In the genomic region with DNA sequence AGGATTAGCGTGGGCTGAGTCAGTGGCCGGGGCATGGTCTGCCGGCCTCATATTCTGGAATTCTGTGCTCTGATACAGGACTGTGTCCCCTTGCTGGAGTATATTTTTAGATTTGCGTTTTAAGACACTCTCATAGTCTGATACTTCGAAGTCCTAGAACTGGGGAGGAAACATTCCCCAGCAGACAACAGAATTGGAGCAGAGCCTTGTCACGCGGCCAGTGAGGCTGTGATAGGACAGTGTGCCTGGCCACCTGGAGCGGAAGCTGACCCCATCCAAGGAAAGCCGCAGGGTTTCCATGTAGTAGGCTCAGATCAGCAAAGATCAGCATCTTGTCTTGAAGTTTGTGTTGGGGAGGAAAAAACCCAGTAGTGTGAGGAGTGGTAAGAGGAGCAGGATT, we compare ENCODE assay signal across 11 mouse cellular contexts. TPM values are rescaled to one million over a fixed set of nuclear protein-coding genes. Genes with fewer than 3 reads are reported as not detected.
A peak's percentile ranks its signal among the peaks of the same experiment; 100 is the strongest.
DNase-seq lines count a peak whose midpoint lies in the region; ATAC-seq and TF ChIP-seq lines count a peak whose summit lies in the region.
"Had no signal": no experiment of that assay in that cellular context is flagged by ENCODE, and none has a peak within 500 bp of the region (broad histone marks: within the 10 kb centered on the region; RNA-seq: fewer than 3 reads in every experiment).

No protein-coding gene starts in this region.

- H3K27ac ChIP-seq in embryonic fibroblast, embryonic 13.5 days (ENCODE audit: insufficient read depth, low read length), result peak overlapping the region; percentile 99
- H3K27ac ChIP-seq in hindbrain, embryonic 16.5 days (ENCODE audit: low read depth, low read length), result no peak overlapping the region
- H3K27ac ChIP-seq: midbrain, embryonic 10.5 days had no signal

- no peaks in the 10 kb centered on the region for H3K36me3 ChIP-seq in hindbrain, embryonic 16.5 days (ENCODE audit: control insufficient read depth, insufficient read depth, low read length)

- 89% methylated on average over 9 of the region's 9 CpGs for WGBS in hindbrain, embryonic 16.5 days

- no peak overlapping the region for H3K4me3 ChIP-seq in embryonic fibroblast, embryonic 13.5 days (ENCODE audit: insufficient read depth, low read length)
- H3K4me3 ChIP-seq in hindbrain, embryonic 16.5 days (ENCODE audit: low read length), result no peak overlapping the region
- H3K4me3 ChIP-seq: midbrain, embryonic 10.5 days had no signal

- ATAC-seq in hindbrain, embryonic 16.5 days, result no peak

- DNase-seq in cerebellum, postnatal 25 days, result peak; percentile 24 to 44
- DNase-seq in cerebellum, adult 8-10 months, result no peak
- peak; percentile 59 for DNase-seq in heart, adult 8-10 months (ENCODE audit: low spot score)
- DNase-seq in heart, postnatal 14 days, result peak; percentile 59 to 72
- no peak for DNase-seq in frontal cortex, postnatal 25 days (ENCODE audit: low spot score in 2 of 2)
- DNase-seq in kidney, adult 11 months, result no peak

- peaks cover 29% of the 10 kb centered on the region for H3K4me1 ChIP-seq in embryonic fibroblast, embryonic 13.5 days (ENCODE audit: control insufficient read depth, insufficient read depth, low read length)
- H3K4me1 ChIP-seq in hindbrain, embryonic 16.5 days (ENCODE audit: control insufficient read depth, insufficient read depth, low read depth, low read length), result no peaks in the 10 kb centered on the region
- H3K4me1 ChIP-seq: midbrain, embryonic 10.5 days had no signal

- no peaks in the 10 kb centered on the region for H3K27me3 ChIP-seq in hindbrain, embryonic 16.5 days (replicated peaks; ENCODE audit: control insufficient read depth, insufficient read depth, low read length)

- no peak overlapping the region for H3K9ac ChIP-seq in hindbrain, embryonic 16.5 days (ENCODE audit: low read depth, low read length)

- no peak for TF ChIP-seq POLR2A in embryonic fibroblast, embryonic 13.5 days (IDR thresholded peaks at IDR 0.05; ENCODE audit: low read depth, low read length)

- H3K9me3 ChIP-seq in hindbrain, embryonic 16.5 days (ENCODE audit: control insufficient read depth, low read length), result no peaks in the 10 kb centered on the region
- H3K9me3 ChIP-seq: G1E; midbrain, embryonic 10.5 days had no signal

- H3K4me2 ChIP-seq in hindbrain, embryonic 16.5 days (ENCODE audit: low read length), result no peak overlapping the region
- H3K4me2 ChIP-seq: liver, embryonic 11.5 days had no signal

- no peak for TF ChIP-seq CTCF in embryonic fibroblast, embryonic 13.5 days (IDR thresholded peaks at IDR 0.05; ENCODE audit: borderline replicate concordance, insufficient read depth, low read length)

- intact Hi-C loops in heart, postnatal 14 days (cut with DNase I), result no loop called here

RNA-seq across cellular contexts. Expression of a gene that starts 23.6 kb away (rescaled TPM):
- 47.3 and 50.1 TPM in 2 replicates for polyA plus RNA-seq in embryonic fibroblast, embryonic 13.5 days (2011; ENCODE audit: insufficient read length, low read depth, missing spikeins)
- 10 to 100 TPM; 11.0 to 13.4 (median 12.0) TPM for total RNA-seq in heart, adult 8-10 months (2022)
- total RNA-seq in heart, postnatal 14 days (2021), result 10 to 100 TPM; 16.0 to 17.3 TPM
- polyA plus RNA-seq in hindbrain, embryonic 16.5 days (2015; fragmentation: Nextera tagmentation; extraction: Ambion mirVana), result 10.6 and 11.2 TPM in 2 replicates

Comparison
In these comparisons a context has a peak if more than half of its experiments do, and no peak if none do; other contexts are left out.
1. DNase-seq: peak in cerebellum, postnatal 25 days (2 of 2), heart, adult 8-10 months (single experiment) and heart, postnatal 14 days (2 of 2); none in cerebellum, adult 8-10 months (single experiment), frontal cortex, postnatal 25 days (0 of 2) and kidney, adult 11 months (single experiment).